Mouse (Mus musculus) hindbrain, embryonic 11.5 days (tissue): Measurements from ENCODE around the gene Trappc2l. TPM values are rescaled to one million over a fixed set of nuclear protein-coding genes. Genes with fewer than 3 reads are reported as not detected.
A peak's percentile ranks its signal among the peaks of the same experiment; 100 is the strongest.
"Not testable (repeated sequence)": the region's sequence is repeated elsewhere in the genome, so short reads cannot be mapped to it uniquely, and the experiment has no call there.

ENCODE experiments used
- ATAC-seq: fragments of 200-750 bp; cut with Nextera tagmentation; 2 replicates; pipeline ENCODE4 v1.8.0; 2017; ENCODE audit warnings: mild to moderate bottlenecking, moderate TSS enrichment, moderate library complexity; ENCODE audit not compliant: low FRiP score
- DNase-seq: peaks from one replicate; pipeline ENCODE4 v3.0.0-alpha.2; 2015; ENCODE audit warnings: low spot score
- H3K27ac ChIP-seq: fragments of 300-500 bp; sonication (generic); 2 replicates; pipeline ENCODE4 v1.5.1; 2014; ENCODE audit warnings: mild to moderate bottlenecking, low read depth, low read length
- H3K27me3 ChIP-seq: fragments of 300-500 bp; sonication (generic); 2 replicates; pipeline ENCODE4 v1.6.1; 2014; ENCODE audit warnings: mild to moderate bottlenecking, low read length, moderate library complexity, mixed read lengths; ENCODE audit not compliant: control insufficient read depth, insufficient read depth
- H3K36me3 ChIP-seq: fragments of 300-500 bp; sonication (generic); 2 replicates; pipeline ENCODE4 v1.6.1; 2014; ENCODE audit warnings: mild to moderate bottlenecking, low read length, moderate library complexity, mixed read lengths; ENCODE audit not compliant: control insufficient read depth, insufficient read depth
- H3K4me1 ChIP-seq: fragments of 300-500 bp; sonication (generic); replicated peaks from 2 replicates; pipeline ENCODE4 v1.6.1; 2014; ENCODE audit warnings: low read length, mixed read lengths; ENCODE audit not compliant: control insufficient read depth, insufficient read depth
- H3K4me2 ChIP-seq: fragments of 300-500 bp; sonication (generic); replicated peaks from 2 replicates; pipeline ENCODE4 v1.6.1; 2014; ENCODE audit warnings: mild to moderate bottlenecking, low read depth, low read length
- H3K4me3 ChIP-seq: fragments of 300-500 bp; sonication (generic); 2 replicates; pipeline ENCODE4 v1.5.1; 2014; ENCODE audit warnings: low read depth, low read length
- H3K9ac ChIP-seq: fragments of 300-500 bp; sonication (generic); 2 replicates; pipeline ENCODE4 v1.6.1; 2014; ENCODE audit warnings: low read depth, low read length
- H3K9me3 ChIP-seq: fragments of 300-500 bp; sonication (generic); 2 replicates; pipeline ENCODE4 v1.6.1; 2016; ENCODE audit warnings: low read length; ENCODE audit not compliant: control insufficient read depth
- WGBS: fragments of 180-500 bp; shearing (Covaris S2); extraction: QIAGEN DNeasy Blood & Tissue Kit; methylation state at CpG from one replicate; pipeline ENCODE4 v1.1.7; 2014; 5-methylcytosine and 5-hydroxymethylcytosine counted together
- polyA plus RNA-seq: library from polyadenylated mRNA; unstranded; fragments of >200 nt; fragmentation: Nextera tagmentation; extraction: Ambion mirVana; gene quantifications from 2 replicates; pipeline ENCODE4 v1.2.1, GENCODE M21; 2014

The Trappc2l gene
- polyA plus RNA-seq, 1 experiment from 2014 or later, result 48.3 TPM

GRCm38 (mm10) chr8:122626896-122627295, 15.5 kb downstream of the Trappc2l start:
- Histone ChIP-seq H3K4me3 (no peak overlapping the region), H3K4me1 (0 out of 2 replicates have a peak, but pooled peaks cover 2% of the 10 kb centered on the region), H3K27ac (no peak overlapping the region), H3K36me3 (no peaks in the 10 kb centered on the region), H3K9ac (no peak overlapping the region), H3K4me2 (no peak overlapping the region), H3K27me3 (no peaks in the 10 kb centered on the region), H3K9me3 (no peaks in the 10 kb centered on the region)
- 79% methylated on average over 2 of the region's 2 CpGs for WGBS
- no peak for ATAC-seq
- no peak for DNase-seq

DNA sequence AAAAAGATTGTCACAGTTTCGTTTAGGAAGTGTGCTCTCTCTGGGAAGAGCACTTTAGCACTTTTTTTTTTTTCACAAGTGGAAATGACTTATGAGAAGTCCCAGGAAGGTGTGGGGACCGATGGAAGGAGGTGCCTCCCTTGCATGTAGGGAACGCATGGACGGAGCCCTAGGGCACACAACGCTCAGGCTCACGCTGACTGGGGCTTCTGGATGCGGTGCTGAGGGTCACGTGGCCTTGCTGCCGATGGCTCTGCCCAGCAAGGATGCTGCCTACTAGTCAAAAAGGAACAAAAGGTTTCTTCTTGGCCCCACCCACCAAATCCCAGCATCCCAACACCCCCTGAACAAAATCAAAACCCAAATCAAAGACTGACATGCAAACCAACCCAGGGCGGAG, 17.9 kb downstream of the Trappc2l start:
- Histone ChIP-seq H3K27me3 (no peaks in the 10 kb centered on the region), H3K4me2 (no peak overlapping the region), H3K36me3 (0 out of 2 replicates have a peak, but pooled peaks cover 2% of the 10 kb centered on the region), H3K9me3 (no peaks in the 10 kb centered on the region), H3K4me3 (no peak overlapping the region), H3K27ac (no peak overlapping the region), H3K9ac (no peak overlapping the region), H3K4me1 (0 out of 2 replicates have a peak, but pooled peaks cover 2% of the 10 kb centered on the region)
- no peak for DNase-seq
- no peak for ATAC-seq
- WGBS, result 23% methylated on average over 10 of the region's 10 CpGs

DNA sequence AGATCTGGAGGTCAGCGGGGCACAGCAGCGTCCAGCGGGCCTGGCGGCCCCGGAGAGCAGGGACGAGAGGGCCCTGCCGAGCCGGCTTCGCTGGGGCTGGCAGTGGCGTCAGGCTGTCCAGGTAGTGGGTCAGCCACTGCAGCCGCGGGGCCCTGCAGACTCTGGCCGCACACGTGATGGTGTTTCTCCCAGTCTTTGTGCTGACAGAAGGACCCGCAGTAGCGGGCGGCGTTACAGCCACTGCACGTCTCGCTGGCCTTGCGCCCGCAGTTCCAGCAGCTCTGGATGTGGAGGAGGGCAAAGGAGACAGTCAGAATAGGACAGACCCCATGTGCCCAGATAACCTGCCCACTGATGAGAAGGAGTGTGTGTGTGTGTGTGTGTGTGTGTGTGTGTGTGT, 19.3 kb downstream of the Trappc2l start:
- Histone ChIP-seq H3K36me3 (0 out of 2 replicates have a peak, but pooled peaks cover 2% of the 10 kb centered on the region), H3K27ac (no peak overlapping the region), H3K4me3 (no peak overlapping the region)

GRCm38 (mm10) chr8:122632134-122632533, 20.7 kb downstream of the Trappc2l start:
- not testable (repeated sequence) for H3K9me3 ChIP-seq, H3K9ac ChIP-seq, DNase-seq, ATAC-seq, H3K4me1 ChIP-seq, H3K27me3 ChIP-seq, H3K4me3 ChIP-seq, H3K4me2 ChIP-seq, H3K36me3 ChIP-seq, H3K27ac ChIP-seq
- 72% methylated on average over 3 of the region's 3 CpGs for WGBS

More for the DNA sequence above, 19.3 kb downstream of the Trappc2l start:
- WGBS, result 66% methylated on average over 22 of the region's 22 CpGs
- peak overlapping the region; percentile 14; the same call in 1 of the 2 replicates for H3K4me2 ChIP-seq
- ATAC-seq (no peak), DNase-seq (no peak)
- H3K9ac ChIP-seq, result peak overlapping the region; percentile 19; the same call in 1 of the 2 replicates
- 0 out of 2 replicates have a peak, but pooled peaks cover 2% of the 10 kb centered on the region for H3K4me1 ChIP-seq
- H3K27me3 ChIP-seq, result no peaks in the 10 kb centered on the region
- no peaks in the 10 kb centered on the region for H3K9me3 ChIP-seq

GRCm38 (mm10) chr8:122633205-122633604, 21.8 kb downstream of the Trappc2l start:
- DNase-seq, result no peak
- H3K36me3 ChIP-seq, result 0 out of 2 replicates have a peak, but pooled peaks cover 2% of the 10 kb centered on the region
- no peak overlapping the region for H3K9ac ChIP-seq
- H3K4me1 ChIP-seq, result 0 out of 2 replicates have a peak, but pooled peaks cover 2% of the 10 kb centered on the region
- no peak overlapping the region for H3K27ac ChIP-seq
- no peak overlapping the region for H3K4me3 ChIP-seq
- WGBS, result 92% methylated on average over 14 of the region's 14 CpGs
- no peaks in the 10 kb centered on the region for H3K27me3 ChIP-seq
- no peak for ATAC-seq
- H3K4me2 ChIP-seq, result no peak overlapping the region
- no peaks in the 10 kb centered on the region for H3K9me3 ChIP-seq

DNA sequence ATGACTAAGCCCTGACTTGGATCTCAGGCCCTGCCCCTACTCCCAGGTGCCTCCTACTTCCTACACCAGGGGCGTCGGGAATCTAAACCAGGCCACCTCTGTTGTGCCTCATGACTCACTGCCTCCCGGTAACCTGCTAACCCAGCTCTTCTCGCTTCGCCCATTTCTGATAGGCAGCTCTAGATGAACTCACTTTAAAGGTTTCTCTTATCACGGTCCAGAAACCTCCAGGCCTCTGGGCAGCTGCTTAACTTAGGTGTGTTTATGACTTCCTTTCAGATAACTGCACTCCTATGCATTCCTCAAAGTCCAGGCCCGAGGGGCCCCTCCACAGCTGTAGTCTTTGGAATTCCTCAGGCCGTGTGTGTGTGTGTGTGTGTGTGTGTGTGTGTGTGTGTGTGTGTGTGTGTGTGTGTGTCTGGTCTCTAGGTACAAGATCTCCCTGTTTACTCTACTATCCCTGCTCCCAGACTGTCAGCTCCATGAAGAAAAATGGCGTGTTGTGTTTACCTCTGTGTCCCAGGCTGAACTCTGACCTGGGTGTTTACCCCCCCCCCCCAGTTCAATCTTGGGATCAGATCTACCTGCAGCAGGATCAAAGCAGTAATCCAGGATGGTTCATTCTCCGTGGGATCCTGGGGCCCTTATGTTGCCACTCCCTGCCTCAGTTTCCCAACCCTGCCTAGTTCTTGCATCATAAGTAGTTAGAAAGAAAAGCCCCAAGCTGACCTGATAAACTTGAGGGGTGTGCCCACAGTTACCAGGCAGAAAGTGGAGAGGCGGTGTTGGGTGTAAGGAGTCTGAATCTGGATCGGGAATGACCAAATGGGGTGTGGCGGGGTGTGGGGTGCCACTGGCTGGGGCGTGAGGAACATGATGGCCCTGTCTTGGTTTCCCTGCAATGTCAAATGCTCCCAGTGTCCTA, 24.7 kb downstream of the Trappc2l start:
- no peak for DNase-seq
- Histone ChIP-seq H3K4me3 (no peak overlapping the region), H3K36me3 (0 out of 2 replicates have a peak, but pooled peaks cover 2% of the 10 kb centered on the region), H3K9me3 (no peaks in the 10 kb centered on the region), H3K4me2 (no peak overlapping the region), H3K27me3 (no peaks in the 10 kb centered on the region), H3K9ac (no peak overlapping the region), H3K4me1 (peaks cover 3% of the 10 kb centered on the region; the same call in 1 of the 2 replicates), H3K27ac (no peak overlapping the region)
- WGBS, result 73% methylated on average over 14 of the region's 14 CpGs
- ATAC-seq, result no peak

- Histone ChIP-seq H3K27ac (no peak overlapping the region), H3K4me1 (peaks cover 3% of the 10 kb centered on the region; the same call in 1 of the 2 replicates), H3K27me3 (no peaks in the 10 kb centered on the region), H3K9me3 (no peaks in the 10 kb centered on the region), H3K36me3 (0 out of 2 replicates have a peak, but pooled peaks cover 2% of the 10 kb centered on the region), H3K9ac (no peak overlapping the region), H3K4me2 (no peak overlapping the region), H3K4me3 (no peak overlapping the region)
- no peak for ATAC-seq
- DNase-seq, result no peak
- WGBS, result 76% methylated on average over 9 of the region's 9 CpGs
These were observed 25.3 kb downstream of the Trappc2l start for GRCm38 (mm10) chr8:122636803-122637175.

- DNase-seq (no peak), ATAC-seq (no peak)
- Histone ChIP-seq H3K27me3 (no peaks in the 10 kb centered on the region), H3K4me1 (peaks cover 3% of the 10 kb centered on the region; the same call in 1 of the 2 replicates), H3K27ac (no peak overlapping the region), H3K36me3 (0 out of 2 replicates have a peak, but pooled peaks cover 2% of the 10 kb centered on the region), H3K4me2 (no peak overlapping the region), H3K9me3 (no peaks in the 10 kb centered on the region), H3K4me3 (no peak overlapping the region), H3K9ac (no peak overlapping the region)
- WGBS, result 87% methylated on average over 9 of the region's 9 CpGs
These were observed 25.8 kb downstream of the Trappc2l start for GRCm38 (mm10) chr8:122637230-122637629.
